Mouse (Mus musculus) megakaryocyte, embryonic 14.5 days (primary cell): ENCODE data around the gene Ppp3ca.

ENCODE experiments used
- FLI1 ChIP-seq: IDR thresholded peaks from 2 replicates; pipeline ENCODE4 v1.6.1; 2012; ENCODE audit warnings: low read length, inconsistent platforms, mixed read lengths
- GATA1 ChIP-seq: IDR thresholded peaks from 3 replicates; pipeline ENCODE4 v1.6.1; 2012; ENCODE audit warnings: mixed read lengths, low read length, inconsistent platforms, borderline replicate concordance

DNA sequence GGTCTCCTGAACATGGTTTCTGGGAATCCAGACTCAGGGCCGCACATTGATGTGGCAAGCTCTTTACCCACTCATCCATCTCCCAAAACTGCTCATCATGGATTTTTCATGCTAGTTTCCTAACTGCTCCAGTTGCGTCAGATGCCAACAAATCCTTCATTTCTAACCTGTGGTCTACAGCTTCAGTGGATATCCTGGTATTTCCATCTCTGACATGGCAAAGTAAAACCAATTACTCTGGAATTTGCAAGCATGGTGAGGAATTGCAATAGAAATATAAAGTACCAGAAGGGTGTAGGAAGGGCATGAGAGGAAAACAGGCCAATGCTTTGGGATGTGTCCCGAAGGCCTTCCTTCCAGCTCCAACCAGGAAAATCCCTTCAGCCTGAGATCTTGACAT, 196.2 kb downstream of the Ppp3ca start:
- TF ChIP-seq GATA1 = no peak
- no peak for TF ChIP-seq FLI1
